Mouse (Mus musculus): Measurements from ENCODE around the gene Apol6. TPM values are rescaled to one million over a fixed set of nuclear protein-coding genes. Genes with fewer than 3 reads are reported as not detected.

Apol6 gene
- polyA plus RNA-seq (2012; rRNA removed) (0.31 and 0.40 TPM in 2 replicates), polyA plus RNA-seq (2014; fragmentation: Nextera tagmentation; extraction: Ambion mirVana) (0.08 and 0.25 TPM in 2 replicates)

- Histone ChIP-seq H3K4me3 (ENCODE audit: insufficient read depth in 1 of 2, low read depth in 2 of 2, low read length in 2 of 2) (no peak within 1 kb of the TSS), H3K27me3 (ENCODE audit: control insufficient read depth, insufficient read depth, low read length) (no peaks in the 10 kb centered on the region), H3K4me2 (ENCODE audit: low read depth) (peak within 1 kb of the TSS; percentile 28; the same call in 1 of the 2 replicates), H3K9me3 (ENCODE audit: control insufficient read depth, low read length) (no peaks in the 10 kb centered on the region), H3K4me1 (replicated peaks; ENCODE audit: control insufficient read depth in 2 of 2, insufficient read depth in 2 of 2, low read length in 1 of 2) (0 out of 4 replicates have a peak, but pooled peaks cover 0 to 3% of the 10 kb centered on the region in 2 experiments), H3K36me3 (replicated peaks; ENCODE audit: control insufficient read depth, insufficient read depth, low read depth) (no peaks in the 10 kb centered on the region), H3K9ac (replicated peaks) (peak within 1 kb of the TSS; percentile 27), H3K27ac (no peak within 1 kb of the TSS)
- WGBS (ENCODE audit: insufficient replicate concordance): 61% methylated on average over 12 of the region's 12 CpGs
- DNase-seq (ENCODE audit: low read depth in 3 of 3, low spot score in 3 of 3): no peak
- TF ChIP-seq CTCF (IDR thresholded peaks at IDR 0.05; ENCODE audit: low read depth) (no peak), EP300 (IDR thresholded peaks at IDR 0.05; ENCODE audit: low read depth) (no peak)
- no peak for ATAC-seq (ENCODE audit: insufficient read depth)
These were observed at the start of gene Apol6 for GRCm38 (mm10) chr15:77044597-77045320. Gene Apol6, plus strand, starts transcription at chr15:77044729.

DNA sequence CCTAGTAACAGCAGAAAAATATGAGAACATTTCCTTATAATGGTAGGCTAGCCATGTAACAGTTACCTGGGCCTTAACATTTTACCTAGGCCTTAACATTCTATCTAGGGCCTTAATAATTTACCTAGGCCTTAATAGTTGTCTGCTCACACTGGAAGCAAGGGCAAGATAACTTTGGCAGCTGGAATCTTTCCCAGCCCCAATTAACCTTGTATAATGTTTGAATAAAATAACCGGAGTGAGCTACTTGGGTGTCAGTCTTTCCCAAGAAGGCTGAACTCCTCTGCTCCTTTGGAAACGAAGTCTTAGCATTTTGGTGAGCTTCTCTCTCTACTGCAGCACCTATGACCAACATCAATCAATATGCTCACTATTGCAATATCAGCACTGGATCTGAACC, 46.5 kb upstream of the Apol6 start:
- WGBS (ENCODE audit: insufficient replicate concordance): 45% methylated on average over 2 of the region's 2 CpGs
- H3K27ac ChIP-seq: no peak overlapping the region
- H3K27me3 ChIP-seq (ENCODE audit: control insufficient read depth, insufficient read depth, low read length): no peaks in the 10 kb centered on the region
- no peak for DNase-seq (ENCODE audit: low read depth in 3 of 3, low spot score in 3 of 3)
- no peak for TF ChIP-seq CTCF (IDR thresholded peaks at IDR 0.05; ENCODE audit: low read depth)
- no peak for TF ChIP-seq EP300 (IDR thresholded peaks at IDR 0.05; ENCODE audit: low read depth)
- no peak overlapping the region for H3K4me3 ChIP-seq (ENCODE audit: insufficient read depth in 1 of 2, low read depth in 2 of 2, low read length in 2 of 2)
- H3K4me1 ChIP-seq (replicated peaks; ENCODE audit: control insufficient read depth in 2 of 2, insufficient read depth in 2 of 2, low read length in 1 of 2): no peaks in the 10 kb centered on the region
- no peaks in the 10 kb centered on the region for H3K9me3 ChIP-seq (ENCODE audit: control insufficient read depth, low read length)
- no peak for ATAC-seq (ENCODE audit: insufficient read depth)
- H3K36me3 ChIP-seq (replicated peaks; ENCODE audit: control insufficient read depth, insufficient read depth, low read depth): no peaks in the 10 kb centered on the region
- H3K4me2 ChIP-seq (ENCODE audit: low read depth): no peak overlapping the region
- H3K9ac ChIP-seq (replicated peaks): no peak overlapping the region

GRCm38 (mm10) chr15:76998878-76999588, 45.5 kb upstream of the Apol6 start:
- no peak overlapping the region for H3K27ac ChIP-seq
- ATAC-seq (ENCODE audit: insufficient read depth) (no peak), DNase-seq (ENCODE audit: low read depth in 3 of 3, low spot score in 3 of 3) (no peak)
- H3K36me3 ChIP-seq (replicated peaks; ENCODE audit: control insufficient read depth, insufficient read depth, low read depth): no peaks in the 10 kb centered on the region
- H3K4me2 ChIP-seq (ENCODE audit: low read depth): no peak overlapping the region
- no peak overlapping the region for H3K4me3 ChIP-seq (ENCODE audit: insufficient read depth in 1 of 2, low read depth in 2 of 2, low read length in 2 of 2)
- no peaks in the 10 kb centered on the region for H3K9me3 ChIP-seq (ENCODE audit: control insufficient read depth, low read length)
- H3K27me3 ChIP-seq (ENCODE audit: control insufficient read depth, insufficient read depth, low read length): no peaks in the 10 kb centered on the region
- no peaks in the 10 kb centered on the region for H3K4me1 ChIP-seq (replicated peaks; ENCODE audit: control insufficient read depth in 2 of 2, insufficient read depth in 2 of 2, low read length in 1 of 2)
- TF ChIP-seq CTCF (IDR thresholded peaks at IDR 0.05; ENCODE audit: low read depth): no peak
- TF ChIP-seq EP300 (IDR thresholded peaks at IDR 0.05; ENCODE audit: low read depth): no peak
- no peak overlapping the region for H3K9ac ChIP-seq (replicated peaks)
- 46% methylated on average over 21 of the region's 21 CpGs for WGBS (ENCODE audit: insufficient replicate concordance)

DNA sequence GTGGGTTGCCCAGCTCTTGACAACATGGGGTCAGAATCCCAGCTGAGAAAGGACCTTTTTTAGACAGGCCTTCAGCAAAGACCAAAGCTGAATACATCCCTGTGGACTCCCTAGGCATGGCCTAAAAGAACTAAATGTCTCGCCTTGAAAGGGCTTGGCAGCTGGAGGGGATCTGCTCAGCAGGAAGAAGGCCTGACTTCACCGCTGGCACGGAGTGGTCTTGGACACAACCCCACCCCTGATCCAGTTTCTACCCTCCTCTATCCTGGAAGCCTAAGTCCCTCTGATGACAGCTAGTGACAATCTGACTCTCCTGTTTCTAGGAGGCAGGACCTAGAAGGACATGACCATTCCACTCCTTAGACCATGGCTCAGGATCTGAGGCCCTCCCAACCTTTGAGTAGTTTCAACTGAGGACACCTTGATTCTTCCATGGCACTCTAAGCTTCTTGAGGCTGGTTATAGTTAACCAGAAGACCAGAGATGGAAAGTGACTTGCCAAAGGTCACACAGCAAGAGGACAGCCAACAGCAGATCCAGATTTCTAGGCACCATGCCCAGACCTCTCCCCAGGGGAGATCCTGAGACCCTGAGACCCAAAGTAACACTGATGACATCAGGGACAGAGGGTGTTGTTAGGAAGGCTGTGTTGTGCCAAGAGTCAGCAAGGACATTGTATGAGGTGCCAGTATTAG, 41.2 kb upstream of the Apol6 start:
- ATAC-seq (ENCODE audit: insufficient read depth): no peak
- TF ChIP-seq CTCF (IDR thresholded peaks at IDR 0.05; ENCODE audit: low read depth) (no peak), EP300 (IDR thresholded peaks at IDR 0.05; ENCODE audit: low read depth) (no peak)
- 59% methylated on average over 3 of the region's 3 CpGs for WGBS (ENCODE audit: insufficient replicate concordance)
- H3K4me2 ChIP-seq (ENCODE audit: low read depth): no peak overlapping the region
- no peaks in the 10 kb centered on the region for H3K9me3 ChIP-seq (ENCODE audit: control insufficient read depth, low read length)
- H3K36me3 ChIP-seq (replicated peaks; ENCODE audit: control insufficient read depth, insufficient read depth, low read depth): no peaks in the 10 kb centered on the region
- no peaks in the 10 kb centered on the region for H3K4me1 ChIP-seq (replicated peaks; ENCODE audit: control insufficient read depth in 2 of 2, insufficient read depth in 2 of 2, low read length in 1 of 2)
- H3K9ac ChIP-seq (replicated peaks): no peak overlapping the region
- H3K4me3 ChIP-seq (ENCODE audit: insufficient read depth in 1 of 2, low read depth in 2 of 2, low read length in 2 of 2): no peak overlapping the region
- H3K27ac ChIP-seq: no peak overlapping the region
- H3K27me3 ChIP-seq (ENCODE audit: control insufficient read depth, insufficient read depth, low read length): no peaks in the 10 kb centered on the region
- DNase-seq (ENCODE audit: low read depth in 3 of 3, low spot score in 3 of 3): no peak

DNA sequence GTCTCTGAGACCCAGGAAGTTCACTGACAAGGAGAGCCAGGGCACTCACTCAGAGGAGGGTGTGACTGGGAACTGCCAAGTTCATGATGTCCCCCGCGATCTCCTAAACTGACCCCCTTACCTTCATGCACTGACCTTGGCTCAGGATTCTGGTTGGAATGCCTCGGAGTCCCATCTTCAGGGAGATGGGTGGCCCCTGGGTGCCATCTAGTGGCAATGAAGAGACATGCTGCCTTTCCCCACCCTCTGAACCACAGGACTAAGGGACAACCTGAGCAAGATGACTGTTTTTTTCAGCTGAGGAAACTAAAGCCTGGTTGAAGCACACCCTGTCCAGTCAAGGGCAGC, 40.7 kb upstream of the Apol6 start:
- no peaks in the 10 kb centered on the region for H3K27me3 ChIP-seq (ENCODE audit: control insufficient read depth, insufficient read depth, low read length)
- no peak for DNase-seq (ENCODE audit: low read depth in 3 of 3, low spot score in 3 of 3)
- WGBS (ENCODE audit: insufficient replicate concordance): 23% methylated on average over 3 of the region's 3 CpGs
- no peaks in the 10 kb centered on the region for H3K36me3 ChIP-seq (replicated peaks; ENCODE audit: control insufficient read depth, insufficient read depth, low read depth)
- no peak overlapping the region for H3K27ac ChIP-seq
- ATAC-seq (ENCODE audit: insufficient read depth): no peak
- H3K4me3 ChIP-seq (ENCODE audit: insufficient read depth in 1 of 2, low read depth in 2 of 2, low read length in 2 of 2): no peak overlapping the region
- no peak overlapping the region for H3K9ac ChIP-seq (replicated peaks)
- no peak overlapping the region for H3K4me2 ChIP-seq (ENCODE audit: low read depth)
- TF ChIP-seq EP300 (IDR thresholded peaks at IDR 0.05; ENCODE audit: low read depth) (no peak), CTCF (IDR thresholded peaks at IDR 0.05; ENCODE audit: low read depth) (peak; percentile 78)
- H3K4me1 ChIP-seq (replicated peaks; ENCODE audit: control insufficient read depth in 2 of 2, insufficient read depth in 2 of 2, low read length in 1 of 2): no peaks in the 10 kb centered on the region
- H3K9me3 ChIP-seq (ENCODE audit: control insufficient read depth, low read length): no peaks in the 10 kb centered on the region
